Mouse (Mus musculus): ENCODE data around the gene Tgm4. TPM values are rescaled to one million over a fixed set of nuclear protein-coding genes. Genes with fewer than 3 reads are reported as not detected.

Tgm4 gene
- total and polyA plus RNA-seq, 3 experiments = 0.33 TPM; not detected in 2

- peak overlapping the region; percentile 79; the same call in 1 of the 2 replicates for H3K4me3 ChIP-seq (ENCODE audit: low read depth, low read length)
- H3K4me1 ChIP-seq (ENCODE audit: insufficient read depth, low read depth, low read length) = peaks cover 23% of the 10 kb centered on the region
- TF ChIP-seq TAL1 (conservative IDR thresholded peaks at IDR 0.05; ENCODE audit: low read depth, low read length) = no peak
- TF ChIP-seq GATA2 (IDR thresholded peaks at IDR 0.05; ENCODE audit: borderline replicate concordance, low read depth, low read length) = no peak
- TF ChIP-seq CTCF (IDR thresholded peaks at IDR 0.05; ENCODE audit: low read depth, low read length) = no peak
- TF ChIP-seq GATA1 (IDR thresholded peaks at IDR 0.05; ENCODE audit: borderline replicate concordance, low read length) = no peak
- no peak for TF ChIP-seq POLR2AphosphoS5 (IDR thresholded peaks at IDR 0.05; ENCODE audit: insufficient replicate concordance, low read depth, low read length)
- no peak for ATAC-seq (ENCODE audit: extremely low read depth, insufficient number of reproducible peaks, low FRiP score, poor library complexity, severe bottlenecking)
- peaks cover 26% of the 10 kb centered on the region for H3K36me3 ChIP-seq (replicated peaks)
- no peaks in the 10 kb centered on the region for H3K9me3 ChIP-seq (replicated peaks)
- H3K27me3 ChIP-seq (ENCODE audit: insufficient read depth, low read length) = peaks cover 2% of the 10 kb centered on the region; the same call in 1 of the 2 replicates
- DNase-seq (ENCODE audit: low spot score) = no peak
These were observed 12.7 kb upstream of the Tgm4 start for GRCm38 (mm10) chr9:123021636-123022379.

DNA sequence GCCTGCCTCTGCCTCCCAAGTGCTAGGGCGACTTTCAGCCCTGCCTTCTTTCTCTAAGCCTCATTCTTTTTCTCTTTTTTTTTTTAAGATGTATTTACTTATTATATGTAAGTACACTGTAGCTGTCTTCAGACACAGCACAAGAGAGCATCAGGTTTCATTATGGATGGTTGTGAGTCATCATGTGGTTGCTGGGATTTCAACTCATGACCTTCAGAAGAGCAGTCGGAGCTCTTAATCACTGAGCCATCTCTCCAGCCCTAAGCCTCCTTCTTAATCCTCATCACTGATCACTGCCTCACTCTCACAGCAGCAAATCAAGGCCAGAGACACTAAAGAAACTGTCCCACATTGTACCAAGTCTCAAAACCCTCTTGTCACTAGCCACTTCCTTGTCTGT, 10.3 kb upstream of the Tgm4 start:
- H3K36me3 ChIP-seq (replicated peaks) = peaks cover 9% of the 10 kb centered on the region
- H3K4me3 ChIP-seq (ENCODE audit: low read depth, low read length) = no peak overlapping the region
- H3K4me1 ChIP-seq (ENCODE audit: insufficient read depth, low read depth, low read length) = peaks cover 16% of the 10 kb centered on the region
- DNase-seq (ENCODE audit: low spot score) = no peak
- ATAC-seq (ENCODE audit: extremely low read depth, insufficient number of reproducible peaks, low FRiP score, poor library complexity, severe bottlenecking) = no peak
- H3K9me3 ChIP-seq (replicated peaks) = no peaks in the 10 kb centered on the region
- H3K27me3 ChIP-seq (ENCODE audit: insufficient read depth, low read length) = peaks cover 2% of the 10 kb centered on the region; the same call in 1 of the 2 replicates
- TF ChIP-seq CTCF (IDR thresholded peaks at IDR 0.05; ENCODE audit: low read depth, low read length) (no peak), POLR2AphosphoS5 (IDR thresholded peaks at IDR 0.05; ENCODE audit: insufficient replicate concordance, low read depth, low read length) (no peak), TAL1 (conservative IDR thresholded peaks at IDR 0.05; ENCODE audit: low read depth, low read length) (no peak), GATA1 (IDR thresholded peaks at IDR 0.05; ENCODE audit: borderline replicate concordance, low read length) (no peak), GATA2 (IDR thresholded peaks at IDR 0.05; ENCODE audit: borderline replicate concordance, low read depth, low read length) (no peak)

DNA sequence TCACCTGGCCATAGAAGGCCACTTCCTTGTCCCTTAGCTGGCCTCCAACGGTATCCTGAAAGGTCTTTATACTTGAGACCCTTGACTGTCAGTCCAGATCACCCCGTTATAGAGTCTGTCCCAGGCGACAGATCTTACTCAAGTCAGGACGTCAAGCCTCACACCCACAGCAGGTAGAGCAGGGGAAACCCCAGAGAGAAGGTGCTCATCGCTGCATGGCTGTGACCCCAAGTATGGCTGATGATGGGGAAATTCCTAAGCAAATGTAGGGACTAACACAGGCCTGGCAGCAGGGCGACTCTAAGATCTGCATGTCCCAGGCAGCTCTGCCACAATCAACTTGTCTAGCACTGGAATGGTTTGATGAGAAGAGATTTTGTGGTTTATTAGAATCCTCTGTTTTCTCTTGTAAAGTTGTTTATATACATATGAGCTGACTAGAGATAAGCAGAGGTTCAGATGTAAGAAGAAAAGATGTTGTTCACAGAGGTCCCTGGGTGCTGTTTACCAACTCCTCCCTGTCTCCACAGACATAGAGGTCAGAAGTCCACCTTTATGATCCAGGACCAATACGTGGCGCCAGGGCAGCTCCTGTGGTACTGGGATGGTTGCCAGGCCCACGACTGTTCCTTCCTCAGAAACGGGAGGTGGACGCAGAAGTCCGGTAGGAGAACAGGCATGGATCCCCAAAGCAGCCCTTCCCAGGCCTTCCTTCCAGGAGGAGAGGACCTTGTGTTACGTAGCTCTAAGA, 2.9 kb upstream of the Tgm4 start:
- H3K4me1 ChIP-seq (ENCODE audit: insufficient read depth, low read depth, low read length) = no peaks in the 10 kb centered on the region
- peaks cover 27% of the 10 kb centered on the region for H3K27me3 ChIP-seq (ENCODE audit: insufficient read depth, low read length)
- H3K9me3 ChIP-seq (replicated peaks) = no peaks in the 10 kb centered on the region
- no peak for DNase-seq (ENCODE audit: low spot score)
- no peak for ATAC-seq (ENCODE audit: extremely low read depth, insufficient number of reproducible peaks, low FRiP score, poor library complexity, severe bottlenecking)
- H3K36me3 ChIP-seq (replicated peaks) = no peaks in the 10 kb centered on the region
- TF ChIP-seq CTCF (IDR thresholded peaks at IDR 0.05; ENCODE audit: low read depth, low read length) = no peak
- TF ChIP-seq POLR2AphosphoS5 (IDR thresholded peaks at IDR 0.05; ENCODE audit: insufficient replicate concordance, low read depth, low read length) = no peak
- TF ChIP-seq TAL1 (conservative IDR thresholded peaks at IDR 0.05; ENCODE audit: low read depth, low read length) = no peak
- no peak for TF ChIP-seq GATA1 (IDR thresholded peaks at IDR 0.05; ENCODE audit: borderline replicate concordance, low read length)
- TF ChIP-seq GATA2 (IDR thresholded peaks at IDR 0.05; ENCODE audit: borderline replicate concordance, low read depth, low read length) = no peak
- H3K4me3 ChIP-seq (ENCODE audit: low read depth, low read length) = no peak overlapping the region

DNA sequence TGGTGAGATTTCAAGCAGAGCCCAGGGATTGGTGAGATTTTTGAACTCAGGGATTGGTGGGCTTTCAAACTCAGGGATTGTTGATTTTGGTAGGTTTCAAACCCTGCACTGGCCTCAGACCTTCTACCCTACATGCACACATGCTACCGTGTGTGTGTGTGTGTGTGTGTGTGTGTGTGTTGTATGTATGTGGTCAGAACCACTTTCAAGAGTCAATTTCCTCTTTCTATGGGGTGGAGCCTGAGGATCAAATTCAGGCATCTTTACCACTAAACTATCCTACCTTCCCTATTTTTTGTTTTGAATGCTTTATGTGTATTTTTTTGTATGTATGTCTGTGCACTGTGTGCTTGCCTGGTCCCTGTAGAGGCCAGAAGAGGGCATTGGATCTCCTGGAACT, 13.1 kb downstream of the Tgm4 start:
- Histone ChIP-seq H3K4me3 (ENCODE audit: low read depth, low read length) (no peak overlapping the region), H3K36me3 (replicated peaks) (no peaks in the 10 kb centered on the region), H3K27me3 (ENCODE audit: insufficient read depth, low read length) (peaks cover 21% of the 10 kb centered on the region), H3K9me3 (replicated peaks) (peaks cover 2% of the 10 kb centered on the region; the same call in 1 of the 2 replicates), H3K4me1 (ENCODE audit: insufficient read depth, low read depth, low read length) (no peaks in the 10 kb centered on the region)
- TF ChIP-seq GATA1 (IDR thresholded peaks at IDR 0.05; ENCODE audit: borderline replicate concordance, low read length) (no peak), TAL1 (conservative IDR thresholded peaks at IDR 0.05; ENCODE audit: low read depth, low read length) (no peak), CTCF (IDR thresholded peaks at IDR 0.05; ENCODE audit: low read depth, low read length) (no peak), POLR2AphosphoS5 (IDR thresholded peaks at IDR 0.05; ENCODE audit: insufficient replicate concordance, low read depth, low read length) (no peak), GATA2 (IDR thresholded peaks at IDR 0.05; ENCODE audit: borderline replicate concordance, low read depth, low read length) (no peak)
- no peak for ATAC-seq (ENCODE audit: extremely low read depth, insufficient number of reproducible peaks, low FRiP score, poor library complexity, severe bottlenecking)
- DNase-seq (ENCODE audit: low spot score) = no peak

DNA sequence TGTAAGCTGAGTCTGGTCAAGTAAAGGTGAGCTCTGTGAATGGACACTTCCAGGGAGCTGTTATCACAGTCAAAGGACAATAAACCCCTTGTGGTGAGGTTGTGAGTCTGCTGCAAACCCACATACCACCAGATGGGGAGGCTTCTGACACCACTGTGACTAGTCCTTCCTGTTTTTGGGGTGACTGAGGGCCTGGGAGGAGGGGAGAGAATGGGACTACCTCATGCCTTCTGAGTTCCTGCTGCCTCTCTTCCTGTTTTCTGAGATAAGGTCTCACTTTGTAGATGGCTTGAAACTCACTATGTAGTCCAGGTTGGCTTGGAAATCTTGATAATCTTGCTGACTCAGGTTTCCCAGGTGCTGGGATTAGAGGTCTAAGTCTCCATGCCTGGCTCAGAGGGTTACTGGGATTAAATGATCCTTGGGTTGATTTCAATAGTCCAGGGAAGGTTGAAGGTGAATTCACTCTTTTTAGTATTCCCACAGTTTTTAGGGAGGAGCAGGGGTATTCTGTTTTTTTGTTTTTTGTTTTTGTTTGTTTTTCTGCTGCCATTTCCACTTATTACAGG, 24.3 kb downstream of the Tgm4 start:
- Histone ChIP-seq H3K27me3 (ENCODE audit: insufficient read depth, low read length) (peaks cover 4% of the 10 kb centered on the region; the same call in 1 of the 2 replicates), H3K36me3 (replicated peaks) (no peaks in the 10 kb centered on the region), H3K4me1 (ENCODE audit: insufficient read depth, low read depth, low read length) (peaks cover 8% of the 10 kb centered on the region), H3K4me3 (ENCODE audit: low read depth, low read length) (no peak overlapping the region), H3K9me3 (replicated peaks) (no peaks in the 10 kb centered on the region)
- DNase-seq (ENCODE audit: low spot score) (peak; percentile 53), ATAC-seq (ENCODE audit: extremely low read depth, insufficient number of reproducible peaks, low FRiP score, poor library complexity, severe bottlenecking) (peak; percentile 85)
- TF ChIP-seq GATA1 (IDR thresholded peaks at IDR 0.05; ENCODE audit: borderline replicate concordance, low read length) = no peak
- TF ChIP-seq CTCF (IDR thresholded peaks at IDR 0.05; ENCODE audit: low read depth, low read length) = peak; percentile 23; the same call in 1 of the 2 replicates
- no peak for TF ChIP-seq POLR2AphosphoS5 (IDR thresholded peaks at IDR 0.05; ENCODE audit: insufficient replicate concordance, low read depth, low read length)
- no peak for TF ChIP-seq GATA2 (IDR thresholded peaks at IDR 0.05; ENCODE audit: borderline replicate concordance, low read depth, low read length)

GRCm38 (mm10) chr9:123060172-123060571, 25.6 kb downstream of the Tgm4 start:
- no peak for DNase-seq (ENCODE audit: low spot score)
- Histone ChIP-seq H3K36me3 (replicated peaks) (no peaks in the 10 kb centered on the region), H3K4me3 (ENCODE audit: low read depth, low read length) (no peak overlapping the region), H3K4me1 (ENCODE audit: insufficient read depth, low read depth, low read length) (peaks cover 8% of the 10 kb centered on the region), H3K9me3 (replicated peaks) (no peaks in the 10 kb centered on the region), H3K27me3 (ENCODE audit: insufficient read depth, low read length) (peaks cover 4% of the 10 kb centered on the region; the same call in 1 of the 2 replicates)
- ATAC-seq (ENCODE audit: extremely low read depth, insufficient number of reproducible peaks, low FRiP score, poor library complexity, severe bottlenecking) = no peak
- TF ChIP-seq TAL1 (conservative IDR thresholded peaks at IDR 0.05; ENCODE audit: low read depth, low read length) = no peak
- TF ChIP-seq GATA2 (IDR thresholded peaks at IDR 0.05; ENCODE audit: borderline replicate concordance, low read depth, low read length) = no peak
- no peak for TF ChIP-seq POLR2AphosphoS5 (IDR thresholded peaks at IDR 0.05; ENCODE audit: insufficient replicate concordance, low read depth, low read length)
- no peak for TF ChIP-seq GATA1 (IDR thresholded peaks at IDR 0.05; ENCODE audit: borderline replicate concordance, low read length)
- TF ChIP-seq CTCF (IDR thresholded peaks at IDR 0.05; ENCODE audit: low read depth, low read length) = no peak
